Mouse (Mus musculus): Measurements from ENCODE around the gene Pram1. TPM values are rescaled to one million over a fixed set of nuclear protein-coding genes. Genes with fewer than 3 reads are reported as not detected.

Pram1 gene
- total and polyA plus RNA-seq, 3 experiments, result 0.12 to 1.6 TPM; not detected in 1

DNA sequence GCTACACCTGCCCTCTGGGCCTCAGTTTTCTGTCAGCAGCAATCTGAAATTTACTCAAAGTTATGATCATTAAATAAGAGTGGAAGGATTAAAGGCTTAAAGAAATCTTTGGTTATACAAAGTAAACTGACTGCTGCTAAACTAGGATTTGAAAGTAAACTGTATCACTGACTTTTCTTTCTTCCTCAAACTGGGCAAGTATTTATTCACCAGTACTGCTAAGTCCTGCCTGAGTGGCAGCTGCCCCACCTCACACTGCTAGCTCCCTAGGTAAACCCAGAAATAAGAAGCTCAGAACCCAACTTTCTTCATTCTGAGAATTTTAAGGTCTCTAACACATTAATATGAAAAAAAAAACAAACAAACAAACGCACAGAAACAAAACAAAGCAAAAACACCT, 36.0 kb downstream of the Pram1 start:
- H3K36me3 ChIP-seq (ENCODE audit: control insufficient read depth in 1 of 2, insufficient read depth in 2 of 2, low read length in 2 of 2), result peaks cover 45 to 61% of the 10 kb centered on the region in 2 experiments

DNA sequence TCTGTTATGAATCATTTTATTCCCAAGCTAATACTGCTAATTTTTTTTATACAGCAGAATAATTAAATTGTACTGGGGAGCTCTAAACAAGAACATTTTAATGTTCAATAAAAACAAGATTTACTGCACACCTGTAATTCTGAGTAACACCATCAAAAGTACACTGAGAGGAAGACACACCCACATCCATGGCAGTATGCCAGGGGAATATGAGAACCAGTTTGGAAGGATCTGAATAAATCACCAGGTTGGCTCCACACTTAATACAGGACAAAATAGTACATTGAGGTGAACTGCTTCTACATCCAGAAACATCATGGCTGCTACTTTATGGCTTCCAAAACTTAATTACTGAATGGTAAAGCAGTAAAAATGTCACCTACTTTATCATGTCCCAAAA, 37.6 kb downstream of the Pram1 start:
- Histone ChIP-seq H3K4me1 (ENCODE audit: control insufficient read depth in 1 of 2, insufficient read depth in 2 of 2, low read length in 2 of 2) (peaks cover 5% of the 10 kb centered on the region in 2 experiments; a peak in 3 of 4 replicates), H3K36me3 (ENCODE audit: control insufficient read depth in 1 of 2, insufficient read depth in 2 of 2, low read length in 2 of 2) (peaks cover 52 to 54% of the 10 kb centered on the region in 2 experiments), H3K4me3 (ENCODE audit: control insufficient read depth in 1 of 2, insufficient read depth in 1 of 2, low read depth in 2 of 2, low read length in 2 of 2) (no peak overlapping the region), H3K79me2 (ENCODE audit: control insufficient read depth, insufficient read depth, low read length, poor library complexity) (peaks cover 74% of the 10 kb centered on the region), H3K27me3 (ENCODE audit: control insufficient read depth in 1 of 2, insufficient read depth in 2 of 2, low read length in 2 of 2) (no peaks in the 10 kb centered on the region), H3K9ac (ENCODE audit: control insufficient read depth, low read depth, low read length, poor library complexity, severe bottlenecking) (no peak overlapping the region), H3K9me3 (replicated peaks; ENCODE audit: insufficient read depth, low read length) (no peaks in the 10 kb centered on the region), H3K27ac (ENCODE audit: control insufficient read depth, low read depth, low read length) (no peak overlapping the region)
- DNase-seq (ENCODE audit: low read depth, low spot score), result peak; percentile 45
- TF ChIP-seq ZKSCAN1 (IDR thresholded peaks at IDR 0.05; ENCODE audit: low read depth, low read length), result no peak
- no peak for TF ChIP-seq E2F4 (IDR thresholded peaks at IDR 0.05; ENCODE audit: borderline replicate concordance, low read depth, low read length)
- TF ChIP-seq GATA1 (IDR thresholded peaks at IDR 0.05; ENCODE audit: low read depth, low read length), result no peak
- no peak for TF ChIP-seq UBTF (IDR thresholded peaks at IDR 0.05; ENCODE audit: borderline replicate concordance, insufficient read depth, low read depth, low read length)
- TF ChIP-seq KAT2A (conservative IDR thresholded peaks at IDR 0.05; ENCODE audit: low read depth, low read length), result no peak
- TF ChIP-seq NRF1 (IDR thresholded peaks at IDR 0.05; ENCODE audit: insufficient read depth, low read depth, low read length, poor library complexity, severe bottlenecking), result no peak

More for the DNA sequence above, 36.0 kb downstream of the Pram1 start:
- Histone ChIP-seq H3K27ac (ENCODE audit: control insufficient read depth, low read depth, low read length) (no peak overlapping the region), H3K27me3 (ENCODE audit: control insufficient read depth in 1 of 2, insufficient read depth in 2 of 2, low read length in 2 of 2) (no peaks in the 10 kb centered on the region), H3K4me3 (ENCODE audit: control insufficient read depth in 1 of 2, insufficient read depth in 1 of 2, low read depth in 2 of 2, low read length in 2 of 2) (no peak overlapping the region), H3K4me1 (ENCODE audit: control insufficient read depth in 1 of 2, insufficient read depth in 2 of 2, low read length in 2 of 2) (peaks cover 0 to 5% of the 10 kb centered on the region in 2 experiments; a peak in 2 of 4 replicates), H3K9me3 (replicated peaks; ENCODE audit: insufficient read depth, low read length) (no peaks in the 10 kb centered on the region), H3K9ac (ENCODE audit: control insufficient read depth, low read depth, low read length, poor library complexity, severe bottlenecking) (no peak overlapping the region), H3K79me2 (ENCODE audit: control insufficient read depth, insufficient read depth, low read length, poor library complexity) (peaks cover 73% of the 10 kb centered on the region)
- TF ChIP-seq NRF1 (IDR thresholded peaks at IDR 0.05; ENCODE audit: insufficient read depth, low read depth, low read length, poor library complexity, severe bottlenecking) (no peak), MXI1 (IDR thresholded peaks at IDR 0.05; ENCODE audit: low read depth, low read length) (no peak), RCOR1 (IDR thresholded peaks at IDR 0.05; ENCODE audit: low read depth, low read length) (no peak), TCF12 (IDR thresholded peaks at IDR 0.05; ENCODE audit: low read depth, low read length) (no peak), POLR2AphosphoS2 (IDR thresholded peaks at IDR 0.05; ENCODE audit: low read length) (no peak), SMC3 (IDR thresholded peaks at IDR 0.05; ENCODE audit: low read depth, low read length) (no peak), MAX (IDR thresholded peaks at IDR 0.05; ENCODE audit: low read length) (no peak), MAZ (IDR thresholded peaks at IDR 0.05; ENCODE audit: low read depth, low read length) (no peak), NELFE (IDR thresholded peaks at IDR 0.05; ENCODE audit: low read depth, low read length) (no peak)
- DNase-seq (ENCODE audit: low read depth, low spot score), result no peak

DNA sequence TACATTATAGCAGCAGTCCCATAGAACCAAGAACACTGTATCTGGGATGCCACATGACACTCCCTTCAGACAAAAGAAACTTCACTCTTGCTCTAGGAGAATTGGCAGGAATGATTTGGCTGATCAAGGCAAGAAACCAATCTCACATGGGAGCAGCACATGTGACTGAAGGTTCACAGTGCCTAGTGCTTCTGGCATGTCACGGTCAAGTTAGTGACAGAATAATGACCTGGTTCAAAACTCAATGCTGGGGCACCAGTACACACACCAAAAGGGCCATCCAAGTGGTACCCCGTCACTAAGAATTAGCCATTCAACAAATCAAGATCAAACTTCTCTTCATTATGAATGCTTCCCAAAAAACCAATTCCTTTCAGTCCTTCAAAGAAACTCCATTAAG, 38.2 kb downstream of the Pram1 start:
- Histone ChIP-seq H3K36me3 (ENCODE audit: control insufficient read depth in 1 of 2, insufficient read depth in 2 of 2, low read length in 2 of 2) (peaks cover 48 to 54% of the 10 kb centered on the region in 2 experiments), H3K4me1 (ENCODE audit: control insufficient read depth in 1 of 2, insufficient read depth in 2 of 2, low read length in 2 of 2) (peaks cover 5 to 6% of the 10 kb centered on the region in 2 experiments; a peak in 3 of 4 replicates)
- TF ChIP-seq ZMIZ1 (IDR thresholded peaks at IDR 0.05; ENCODE audit: low read depth, low read length), result no peak
- no peak for TF ChIP-seq MAZ (IDR thresholded peaks at IDR 0.05; ENCODE audit: low read depth, low read length)
- no peak for TF ChIP-seq USF1 (IDR thresholded peaks at IDR 0.05; ENCODE audit: low read depth, low read length)
- no peak for TF ChIP-seq RCOR1 (IDR thresholded peaks at IDR 0.05; ENCODE audit: low read depth, low read length)
- TF ChIP-seq CTCF (IDR thresholded peaks at IDR 0.05 in 2 of 3, conservative IDR thresholded peaks at IDR 0.05 in 1 of 3; ENCODE audit: control insufficient read depth in 1 of 3, insufficient read depth in 1 of 3, low read depth in 2 of 3, low read length in 3 of 3, poor library complexity in 1 of 3, severe bottlenecking in 1 of 3), result no peak
- TF ChIP-seq POLR2AphosphoS2 (IDR thresholded peaks at IDR 0.05; ENCODE audit: low read length), result no peak
- no peak for TF ChIP-seq ZNF384 (IDR thresholded peaks at IDR 0.05; ENCODE audit: low read depth, low read length)
- TF ChIP-seq TBP (IDR thresholded peaks at IDR 0.05; ENCODE audit: low read depth, low read length), result no peak
- no peak for TF ChIP-seq EP300 (IDR thresholded peaks at IDR 0.05; ENCODE audit: low read depth in 1 of 2, low read length in 2 of 2)
- TF ChIP-seq MYB (IDR thresholded peaks at IDR 0.05; ENCODE audit: low read depth, low read length), result no peak
- no peak for TF ChIP-seq MEF2A (IDR thresholded peaks at IDR 0.05; ENCODE audit: extremely low read depth, insufficient replicate concordance, low read depth, low read length, poor library complexity, severe bottlenecking)
- no peak for TF ChIP-seq MAX (IDR thresholded peaks at IDR 0.05; ENCODE audit: low read length)
- TF ChIP-seq USF2 (IDR thresholded peaks at IDR 0.05; ENCODE audit: borderline replicate concordance in 1 of 2, insufficient read depth in 1 of 2, low read depth in 1 of 2, low read length in 2 of 2), result no peak
- no peak for TF ChIP-seq TAL1 (IDR thresholded peaks at IDR 0.05; ENCODE audit: low read length)
- TF ChIP-seq RAD21 (IDR thresholded peaks at IDR 0.05; ENCODE audit: low read depth, low read length), result no peak

More for the DNA sequence above, 38.2 kb downstream of the Pram1 start:
- Histone ChIP-seq H3K27me3 (ENCODE audit: control insufficient read depth in 1 of 2, insufficient read depth in 2 of 2, low read length in 2 of 2) (no peaks in the 10 kb centered on the region), H3K27ac (ENCODE audit: control insufficient read depth, low read depth, low read length) (no peak overlapping the region), H3K9me3 (replicated peaks; ENCODE audit: insufficient read depth, low read length) (no peaks in the 10 kb centered on the region), H3K4me3 (ENCODE audit: control insufficient read depth in 1 of 2, insufficient read depth in 1 of 2, low read depth in 2 of 2, low read length in 2 of 2) (no peak overlapping the region), H3K9ac (ENCODE audit: control insufficient read depth, low read depth, low read length, poor library complexity, severe bottlenecking) (no peak overlapping the region), H3K79me2 (ENCODE audit: control insufficient read depth, insufficient read depth, low read length, poor library complexity) (peaks cover 74% of the 10 kb centered on the region)
- DNase-seq (ENCODE audit: low read depth, low spot score), result no peak
